Mouse (Mus musculus) neural tube, embryonic 11.5 days (tissue): Measurements from ENCODE around the gene Dusp14. TPM values are rescaled to one million over a fixed set of nuclear protein-coding genes. Genes with fewer than 3 reads are reported as not detected.
A peak's percentile ranks its signal among the peaks of the same experiment; 100 is the strongest.

Experiments
- ATAC-seq: fragments of 200-750 bp; cut with Nextera tagmentation; 2 replicates; pipeline ENCODE4 v1.8.0; 2017; ENCODE audit warnings: moderate number of reproducible peaks, mild to moderate bottlenecking, moderate TSS enrichment, moderate library complexity; ENCODE audit not compliant: insufficient read depth, low FRiP score, low TSS enrichment
- DNase-seq: peaks from one replicate; pipeline ENCODE4 v3.0.0-alpha.2; 2015; ENCODE audit warnings: low spot score
- H3K27ac ChIP-seq: fragments of 300-500 bp; sonication (generic); 2 replicates; pipeline ENCODE4 v1.5.1; 2014; ENCODE audit warnings: low read depth, mild to moderate bottlenecking, low read length
- H3K27me3 ChIP-seq: fragments of 300-500 bp; sonication (generic); 2 replicates; pipeline ENCODE4 v1.6.1; 2014; ENCODE audit warnings: mild to moderate bottlenecking, low read length, mixed read lengths; ENCODE audit not compliant: control insufficient read depth, insufficient read depth
- H3K36me3 ChIP-seq: fragments of 300-500 bp; sonication (generic); 2 replicates; pipeline ENCODE4 v1.6.1; 2014; ENCODE audit warnings: mild to moderate bottlenecking, low read length, moderate library complexity, mixed read lengths; ENCODE audit not compliant: control insufficient read depth, insufficient read depth
- H3K4me1 ChIP-seq: fragments of 300-500 bp; sonication (generic); 2 replicates; pipeline ENCODE4 v1.6.1; 2014; ENCODE audit warnings: low read length, mixed read lengths; ENCODE audit not compliant: control insufficient read depth, insufficient read depth
- H3K4me2 ChIP-seq: fragments of 300-500 bp; sonication (generic); 2 replicates; pipeline ENCODE4 v1.6.1; 2014; ENCODE audit warnings: low read depth, mild to moderate bottlenecking, moderate library complexity
- H3K4me3 ChIP-seq: fragments of 300-500 bp; sonication (generic); 2 replicates; pipeline ENCODE4 v1.5.1; 2014; ENCODE audit warnings: low read depth, low read length
- H3K9ac ChIP-seq: fragments of 300-500 bp; sonication (generic); 2 replicates; pipeline ENCODE4 v1.6.1; 2014; ENCODE audit warnings: mild to moderate bottlenecking, low read length
- H3K9me3 ChIP-seq: fragments of 300-500 bp; sonication (generic); 2 replicates; pipeline ENCODE4 v1.6.1; 2016; ENCODE audit warnings: low read length; ENCODE audit not compliant: control insufficient read depth
- whole genome bisulfite sequencing: fragments of 180-500 bp; shearing (Covaris S2); extraction: QIAGEN DNeasy Blood & Tissue Kit; methylation state at CpG from one replicate; pipeline ENCODE4 v1.1.7; 2014; 5-methylcytosine and 5-hydroxymethylcytosine counted together
- polyA plus RNA-seq: library from polyadenylated mRNA; unstranded; fragments of >200 nt; fragmentation: Nextera tagmentation; extraction: Ambion mirVana; gene quantifications from 2 replicates; pipeline ENCODE4 v1.2.1, GENCODE M21; 2014

Gene Dusp14
- polyA plus RNA-seq, 1 experiment from 2014 or later, result 13.1 TPM

- H3K4me1 ChIP-seq, result no peaks in the 10 kb centered on the region
- no peak overlapping the region for H3K9ac ChIP-seq
- no peaks in the 10 kb centered on the region for H3K36me3 ChIP-seq
- H3K27ac ChIP-seq, result no peak overlapping the region
- WGBS, result 65% methylated on average over 9 of the region's 9 CpGs
- DNase-seq (no peak), ATAC-seq (no peak)
- no peak overlapping the region for H3K4me2 ChIP-seq
- no peaks in the 10 kb centered on the region for H3K9me3 ChIP-seq
- H3K27me3 ChIP-seq, result peaks cover 8% of the 10 kb centered on the region
- H3K4me3 ChIP-seq, result no peak overlapping the region
Measured at GRCm38 (mm10) chr11:84072904-84073651, 4.0 kb upstream of the Dusp14 start.

GRCm38 (mm10) chr11:84068191-84069033 is 649 bp downstream of the Dusp14 start:
- H3K27ac ChIP-seq, result no peak overlapping the region
- 2% methylated on average over 45 of the region's 63 CpGs for WGBS
- peak; percentile 81 for DNase-seq
- H3K4me1 ChIP-seq, result peaks cover 7% of the 10 kb centered on the region; the same call in 1 of the 2 replicates
- no peaks in the 10 kb centered on the region for H3K9me3 ChIP-seq
- H3K4me3 ChIP-seq, result peak overlapping the region; percentile 71
- peak overlapping the region; percentile 87 for H3K4me2 ChIP-seq
- no peak; the same call in 1 of the 2 replicates for ATAC-seq
- peak overlapping the region; percentile 70 for H3K9ac ChIP-seq
- peaks cover 14% of the 10 kb centered on the region for H3K27me3 ChIP-seq
- H3K36me3 ChIP-seq, result no peaks in the 10 kb centered on the region

GRCm38 (mm10) chr11:84067720-84068190 is 1.3 kb downstream of the Dusp14 start:
- ATAC-seq (no peak), DNase-seq (no peak)
- Histone ChIP-seq H3K4me1 (peaks cover 7% of the 10 kb centered on the region; the same call in 1 of the 2 replicates), H3K36me3 (no peaks in the 10 kb centered on the region), H3K9ac (peak overlapping the region; percentile 70), H3K4me3 (peak overlapping the region; percentile 71), H3K9me3 (no peaks in the 10 kb centered on the region), H3K27ac (no peak overlapping the region), H3K4me2 (peak overlapping the region; percentile 87), H3K27me3 (peaks cover 14% of the 10 kb centered on the region)
- 2% methylated on average over 17 of the region's 21 CpGs for WGBS

- H3K4me3 ChIP-seq, result peak overlapping the region; percentile 11
- DNase-seq (no peak), ATAC-seq (no peak)
- H3K4me1 ChIP-seq, result peaks cover 7% of the 10 kb centered on the region; the same call in 1 of the 2 replicates
- no peaks in the 10 kb centered on the region for H3K9me3 ChIP-seq
- 4% methylated on average over 18 of the region's 18 CpGs for WGBS
- no peak overlapping the region for H3K9ac ChIP-seq
- H3K36me3 ChIP-seq, result no peaks in the 10 kb centered on the region
- H3K4me2 ChIP-seq, result peak overlapping the region; percentile 87
- H3K27me3 ChIP-seq, result peaks cover 14% of the 10 kb centered on the region
- H3K27ac ChIP-seq, result no peak overlapping the region
Measured at GRCm38 (mm10) chr11:84066927-84067645, 2.0 kb downstream of the Dusp14 start.

- Histone ChIP-seq H3K27ac (no peak overlapping the region), H3K4me2 (no peak overlapping the region), H3K4me1 (peaks cover 7% of the 10 kb centered on the region; the same call in 1 of the 2 replicates), H3K4me3 (no peak overlapping the region), H3K36me3 (no peaks in the 10 kb centered on the region), H3K9ac (no peak overlapping the region), H3K9me3 (no peaks in the 10 kb centered on the region), H3K27me3 (peaks cover 14% of the 10 kb centered on the region)
- ATAC-seq (no peak), DNase-seq (peak; percentile 42)
- 3% methylated on average over 11 of the region's 11 CpGs for WGBS
Measured at GRCm38 (mm10) chr11:84066071-84066481, 3.0 kb downstream of the Dusp14 start.

GRCm38 (mm10) chr11:84063631-84064209 is 5.3 kb downstream of the Dusp14 start:
- Histone ChIP-seq H3K9ac (no peak overlapping the region), H3K4me3 (no peak overlapping the region), H3K27ac (no peak overlapping the region), H3K4me1 (peaks cover 7% of the 10 kb centered on the region; the same call in 1 of the 2 replicates), H3K9me3 (no peaks in the 10 kb centered on the region), H3K4me2 (no peak overlapping the region), H3K27me3 (peaks cover 10% of the 10 kb centered on the region), H3K36me3 (no peaks in the 10 kb centered on the region)
- DNase-seq (no peak), ATAC-seq (no peak)
- WGBS, result 84% methylated on average over 3 of the region's 3 CpGs

- Histone ChIP-seq H3K27ac (no peak overlapping the region), H3K4me1 (peaks cover 7% of the 10 kb centered on the region; the same call in 1 of the 2 replicates), H3K9ac (no peak overlapping the region), H3K9me3 (no peaks in the 10 kb centered on the region), H3K36me3 (no peaks in the 10 kb centered on the region), H3K4me2 (no peak overlapping the region), H3K27me3 (peaks cover 6% of the 10 kb centered on the region), H3K4me3 (no peak overlapping the region)
- DNase-seq (no peak), ATAC-seq (no peak)
- 58% methylated on average over 2 of the region's 2 CpGs for WGBS
Measured at GRCm38 (mm10) chr11:84062805-84063204, 6.3 kb downstream of the Dusp14 start.

- Histone ChIP-seq H3K4me1 (peaks cover 2% of the 10 kb centered on the region; the same call in 1 of the 2 replicates), H3K36me3 (no peaks in the 10 kb centered on the region), H3K27ac (no peak overlapping the region), H3K27me3 (peaks cover 1% of the 10 kb centered on the region; the same call in 1 of the 2 replicates), H3K4me2 (no peak overlapping the region), H3K9me3 (no peaks in the 10 kb centered on the region), H3K4me3 (no peak overlapping the region), H3K9ac (no peak overlapping the region)
- WGBS, result 90% methylated on average over 2 of the region's 2 CpGs
- DNase-seq (no peak), ATAC-seq (no peak)
Measured at GRCm38 (mm10) chr11:84061881-84062280, 7.2 kb downstream of the Dusp14 start.
